Mouse (Mus musculus): Measurements from ENCODE around the gene Abcc8.

Abcc8 gene

GRCm38 (mm10) chr7:46110079-46110478, 69.8 kb downstream of the Abcc8 start:
- DNase-seq (ENCODE audit: low read depth, low spot score) = no peak

- no peak for DNase-seq (ENCODE audit: low read depth, low spot score)
Measured at GRCm38 (mm10) chr7:46105484-46105883, 74.3 kb downstream of the Abcc8 start.

GRCm38 (mm10) chr7:46104256-46104915, 75.4 kb downstream of the Abcc8 start:
- no peak for DNase-seq (ENCODE audit: low read depth, low spot score)

GRCm38 (mm10) chr7:46103771-46104170, 76.1 kb downstream of the Abcc8 start:
- DNase-seq (ENCODE audit: low read depth, low spot score) = no peak

- DNase-seq (ENCODE audit: low read depth, low spot score) = no peak
Measured at GRCm38 (mm10) chr7:46103075-46103591, 76.7 kb downstream of the Abcc8 start.

- peak; percentile 86 for DNase-seq (ENCODE audit: low read depth, low spot score)
Measured at GRCm38 (mm10) chr7:46100563-46100962, 79.3 kb downstream of the Abcc8 start, which contains the start of gene Kcnj11. Gene Kcnj11 (minus strand): TSS chr7:46100764.

GRCm38 (mm10) chr7:46099682-46100081, 80.2 kb downstream of the Abcc8 start:
- no peak for DNase-seq (ENCODE audit: low read depth, low spot score)

GRCm38 (mm10) chr7:46098919-46099286, 80.9 kb downstream of the Abcc8 start:
- peak; percentile 23 for DNase-seq (ENCODE audit: low read depth, low spot score)

GRCm38 (mm10) chr7:46098221-46098918, 81.5 kb downstream of the Abcc8 start:
- DNase-seq (ENCODE audit: low read depth, low spot score) = no peak

GRCm38 (mm10) chr7:46097319-46097783, 82.5 kb downstream of the Abcc8 start:
- no peak for DNase-seq (ENCODE audit: low read depth, low spot score)

- DNase-seq (ENCODE audit: low read depth, low spot score) = peak; percentile 81
Measured at GRCm38 (mm10) chr7:46096136-46096535, 83.7 kb downstream of the Abcc8 start.

- no peak for DNase-seq (ENCODE audit: low read depth, low spot score)
Measured at GRCm38 (mm10) chr7:46092803-46093202, 87.0 kb downstream of the Abcc8 start.

GRCm38 (mm10) chr7:46088241-46088640, 91.6 kb downstream of the Abcc8 start:
- DNase-seq (ENCODE audit: low read depth, low spot score) = no peak

- DNase-seq (ENCODE audit: low read depth, low spot score) = no peak
Measured at GRCm38 (mm10) chr7:46086378-46086777, 93.5 kb downstream of the Abcc8 start.

- peak; percentile 23 for DNase-seq (ENCODE audit: low read depth, low spot score)
Measured at GRCm38 (mm10) chr7:46084839-46085513, 94.9 kb downstream of the Abcc8 start.

GRCm38 (mm10) chr7:46084024-46084423, 95.8 kb downstream of the Abcc8 start:
- DNase-seq (ENCODE audit: low read depth, low spot score) = no peak

- no peak for DNase-seq (ENCODE audit: low read depth, low spot score)
Measured at GRCm38 (mm10) chr7:46077675-46078074, 102.2 kb downstream of the Abcc8 start.

GRCm38 (mm10) chr7:46076844-46077243, 103.0 kb downstream of the Abcc8 start:
- DNase-seq (ENCODE audit: low read depth, low spot score) = no peak

GRCm38 (mm10) chr7:46068831-46069230, 111.0 kb downstream of the Abcc8 start:
- DNase-seq (ENCODE audit: low read depth, low spot score) = no peak

GRCm38 (mm10) chr7:46063296-46063695, 116.5 kb downstream of the Abcc8 start:
- no peak for DNase-seq (ENCODE audit: low read depth, low spot score)

GRCm38 (mm10) chr7:46061614-46062013, 118.2 kb downstream of the Abcc8 start:
- no peak for DNase-seq (ENCODE audit: low read depth, low spot score)

- no peak for DNase-seq (ENCODE audit: low read depth, low spot score)
Measured at GRCm38 (mm10) chr7:46060688-46061087, 119.1 kb downstream of the Abcc8 start.

Measured in ES-CJ7 (cell line).